Mouse (Mus musculus) limb, embryonic 12.5 days (tissue): ENCODE measurements around the gene Ppm1l. TPM values are rescaled to one million over a fixed set of nuclear protein-coding genes. Genes with fewer than 3 reads are reported as not detected.

Experiments used
- ATAC-seq: fragments of 200-750 bp; cut with Nextera tagmentation; 2 replicates; pipeline ENCODE4 v1.8.0; 2017; ENCODE audit warnings: low read depth, moderate TSS enrichment; ENCODE audit not compliant: insufficient number of reproducible peaks, insufficient read depth, low FRiP score, low TSS enrichment
- H3K27ac ChIP-seq: fragments of 300-500 bp; sonication (generic); 2 replicates; pipeline ENCODE4 v1.5.1; 2016; ENCODE audit warnings: mild to moderate bottlenecking, moderate library complexity
- H3K27me3 ChIP-seq: fragments of 300-500 bp; sonication (generic); 2 replicates; pipeline ENCODE4 v1.6.1; 2016; ENCODE audit warnings: mild to moderate bottlenecking, moderate library complexity
- H3K36me3 ChIP-seq: fragments of 300-500 bp; sonication (generic); 2 replicates; pipeline ENCODE4 v1.6.1; 2016; ENCODE audit warnings: mild to moderate bottlenecking, moderate library complexity
- H3K4me1 ChIP-seq: fragments of 300-500 bp; sonication (generic); replicated peaks from 2 replicates; pipeline ENCODE4 v1.6.1; 2016
- H3K4me2 ChIP-seq: fragments of 300-500 bp; sonication (generic); 2 replicates; pipeline ENCODE4 v1.6.1; 2016; ENCODE audit warnings: mild to moderate bottlenecking, moderate library complexity
- H3K4me3 ChIP-seq: fragments of 300-500 bp; sonication (generic); replicated peaks from 2 replicates; pipeline ENCODE4 v1.5.1; 2016; ENCODE audit warnings: mild to moderate bottlenecking
- H3K9ac ChIP-seq: fragments of 300-500 bp; sonication (generic); replicated peaks from 2 replicates; pipeline ENCODE4 v1.6.1; 2016; ENCODE audit warnings: mild to moderate bottlenecking, moderate library complexity
- H3K9me3 ChIP-seq: fragments of 300-500 bp; sonication (generic); 2 replicates; pipeline ENCODE4 v1.6.1; 2016; ENCODE audit warnings: mild to moderate bottlenecking, moderate library complexity
- WGBS: fragments of 180-500 bp; shearing (Covaris S2); methylation state at CpG from one replicate; pipeline ENCODE4 v1.1.7; 2016; 5-methylcytosine and 5-hydroxymethylcytosine counted together
- polyA plus RNA-seq: library from polyadenylated mRNA; unstranded; fragments of >200 nt; fragmentation: Nextera tagmentation; extraction: Ambion mirVana; gene quantifications from 2 replicates; pipeline ENCODE4 v1.2.1, GENCODE M21; 2016

The Ppm1l gene
- polyA plus RNA-seq: 16.1 and 16.6 TPM in 2 replicates

- peak; percentile 94 for ATAC-seq
- no peaks in the 10 kb centered on the region for H3K9me3 ChIP-seq
- H3K36me3 ChIP-seq: no peaks in the 10 kb centered on the region
- H3K9ac ChIP-seq: peak within 1 kb of the TSS; percentile 85
- H3K27me3 ChIP-seq: no peaks in the 10 kb centered on the region
- peak within 1 kb of the TSS; percentile 72 for H3K4me3 ChIP-seq
- peaks cover 19% of the 10 kb centered on the region for H3K4me1 ChIP-seq
- peak within 1 kb of the TSS; percentile 83 for H3K27ac ChIP-seq
- H3K4me2 ChIP-seq: peak within 1 kb of the TSS; percentile 76
- under 1% methylated on average over 78 of the region's 80 CpGs for WGBS
Observed at GRCm38 (mm10) chr3:69316391-69317195, at the start of gene Ppm1l. Gene Ppm1l (plus strand): TSS chr3:69316861.

- no peak overlapping the region for H3K27ac ChIP-seq
- ATAC-seq: no peak
- no peaks in the 10 kb centered on the region for H3K27me3 ChIP-seq
- no peaks in the 10 kb centered on the region for H3K36me3 ChIP-seq
- H3K4me3 ChIP-seq: no peak overlapping the region
- no peaks in the 10 kb centered on the region for H3K4me1 ChIP-seq
- no peaks in the 10 kb centered on the region for H3K9me3 ChIP-seq
- 71% methylated on average over 7 of the region's 7 CpGs for WGBS
- H3K4me2 ChIP-seq: no peak overlapping the region
- H3K9ac ChIP-seq: no peak overlapping the region
Observed at GRCm38 (mm10) chr3:69271812-69272211, 44.8 kb upstream of the Ppm1l start.

DNA sequence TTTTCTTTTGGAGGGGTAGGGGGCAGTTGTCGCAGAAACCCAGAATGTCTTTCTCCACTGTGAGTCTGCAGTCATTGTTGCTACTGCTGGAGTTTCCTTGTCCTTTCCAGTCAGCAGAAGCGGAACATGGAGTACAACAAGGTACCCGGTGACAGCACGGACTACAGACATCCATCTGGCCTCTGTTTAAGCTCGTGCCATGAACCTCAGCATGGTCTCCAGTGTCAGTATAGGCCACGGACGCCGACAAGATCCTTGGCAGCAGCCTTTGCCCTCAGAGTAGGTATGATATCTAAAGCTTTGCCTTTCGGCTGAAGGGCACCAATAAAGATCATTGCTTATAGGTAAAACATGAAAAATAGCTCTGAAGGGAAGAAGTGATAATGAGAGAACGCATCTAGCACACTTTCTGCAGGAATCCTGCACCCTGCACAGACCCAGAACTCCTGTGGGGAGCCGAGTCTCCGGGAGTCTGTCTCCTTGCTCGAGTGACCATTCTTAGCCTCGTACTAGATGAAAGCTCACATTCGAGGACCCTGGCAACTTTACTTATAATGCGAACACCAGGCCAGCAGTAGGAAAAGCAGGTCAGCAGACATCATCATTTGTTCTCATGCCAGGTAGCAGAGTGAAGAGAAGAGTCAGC is 42.5 kb upstream of the Ppm1l start:
- no peaks in the 10 kb centered on the region for H3K27me3 ChIP-seq
- no peaks in the 10 kb centered on the region for H3K9me3 ChIP-seq
- H3K27ac ChIP-seq: no peak overlapping the region
- WGBS: 87% methylated on average over 16 of the region's 16 CpGs
- no peaks in the 10 kb centered on the region for H3K36me3 ChIP-seq
- no peak overlapping the region for H3K4me3 ChIP-seq
- no peak overlapping the region for H3K9ac ChIP-seq
- no peak for ATAC-seq
- H3K4me2 ChIP-seq: no peak overlapping the region
- no peaks in the 10 kb centered on the region for H3K4me1 ChIP-seq

DNA sequence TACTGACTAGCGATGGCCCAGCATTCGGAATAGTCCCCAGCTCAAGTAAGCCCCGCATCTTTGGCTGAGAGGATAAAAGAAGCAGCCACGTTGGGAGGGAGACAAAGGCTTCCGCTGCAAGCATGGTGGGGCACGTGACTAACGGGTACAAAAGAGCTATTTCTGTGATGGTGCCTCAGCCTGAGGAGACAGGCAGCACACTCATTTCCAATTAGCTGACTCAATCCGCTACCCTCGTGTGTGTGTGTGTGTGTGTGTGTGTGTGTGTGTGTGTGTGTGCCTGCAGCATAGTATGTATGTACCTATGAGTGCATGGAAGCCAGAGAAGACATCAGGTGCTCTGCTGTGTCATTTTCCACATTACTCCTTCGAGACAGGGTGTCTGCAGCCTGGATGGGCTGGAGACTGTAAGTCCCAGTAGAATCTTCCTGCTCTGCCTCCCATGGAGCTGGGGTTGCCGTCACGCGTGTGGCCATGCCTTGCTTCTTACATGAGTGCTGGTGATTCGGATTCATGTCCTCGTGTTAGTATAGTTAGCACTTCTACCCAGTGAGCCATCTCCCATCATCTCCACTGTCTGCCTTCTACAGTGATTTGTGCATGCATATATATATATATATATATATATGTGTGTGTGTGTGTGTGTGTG is 41.9 kb upstream of the Ppm1l start:
- Histone ChIP-seq H3K27me3 (no peaks in the 10 kb centered on the region), H3K4me3 (no peak overlapping the region), H3K4me1 (no peaks in the 10 kb centered on the region), H3K9ac (no peak overlapping the region), H3K4me2 (no peak overlapping the region), H3K9me3 (no peaks in the 10 kb centered on the region), H3K36me3 (no peaks in the 10 kb centered on the region), H3K27ac (no peak overlapping the region)
- WGBS: 83% methylated on average over 15 of the region's 15 CpGs
- ATAC-seq: no peak

GRCm38 (mm10) chr3:69278648-69279047 is 38.0 kb upstream of the Ppm1l start:
- 92% methylated on average over 6 of the region's 6 CpGs for WGBS
- Histone ChIP-seq H3K27me3 (no peaks in the 10 kb centered on the region), H3K27ac (no peak overlapping the region), H3K4me2 (no peak overlapping the region), H3K4me1 (no peaks in the 10 kb centered on the region), H3K4me3 (no peak overlapping the region), H3K9me3 (no peaks in the 10 kb centered on the region), H3K36me3 (no peaks in the 10 kb centered on the region), H3K9ac (no peak overlapping the region)
- ATAC-seq: no peak

DNA sequence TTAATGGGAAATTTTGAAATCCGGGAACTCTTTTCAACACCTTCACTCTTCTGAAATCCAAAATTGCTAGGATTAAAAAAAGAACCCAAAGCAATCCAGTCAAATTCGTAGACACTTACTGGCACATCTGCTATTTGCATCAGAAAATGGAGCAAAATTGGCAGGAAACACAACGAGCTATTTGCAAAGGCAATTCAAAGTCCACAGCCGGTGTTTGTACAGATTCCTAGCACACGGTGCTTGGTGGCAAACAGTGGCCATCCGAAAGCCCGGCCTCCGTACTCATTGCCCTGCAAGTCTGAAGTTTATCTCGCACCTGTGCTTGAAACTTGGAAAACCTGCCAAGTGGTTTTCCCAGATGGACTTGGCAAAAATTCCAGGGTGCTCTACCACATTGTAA is 34.3 kb upstream of the Ppm1l start:
- no peak overlapping the region for H3K4me2 ChIP-seq
- no peak overlapping the region for H3K4me3 ChIP-seq
- no peak for ATAC-seq
- H3K9me3 ChIP-seq: no peaks in the 10 kb centered on the region
- H3K36me3 ChIP-seq: no peaks in the 10 kb centered on the region
- H3K27me3 ChIP-seq: no peaks in the 10 kb centered on the region
- no peaks in the 10 kb centered on the region for H3K4me1 ChIP-seq
- 74% methylated on average over 9 of the region's 9 CpGs for WGBS
- H3K27ac ChIP-seq: no peak overlapping the region
- no peak overlapping the region for H3K9ac ChIP-seq

DNA sequence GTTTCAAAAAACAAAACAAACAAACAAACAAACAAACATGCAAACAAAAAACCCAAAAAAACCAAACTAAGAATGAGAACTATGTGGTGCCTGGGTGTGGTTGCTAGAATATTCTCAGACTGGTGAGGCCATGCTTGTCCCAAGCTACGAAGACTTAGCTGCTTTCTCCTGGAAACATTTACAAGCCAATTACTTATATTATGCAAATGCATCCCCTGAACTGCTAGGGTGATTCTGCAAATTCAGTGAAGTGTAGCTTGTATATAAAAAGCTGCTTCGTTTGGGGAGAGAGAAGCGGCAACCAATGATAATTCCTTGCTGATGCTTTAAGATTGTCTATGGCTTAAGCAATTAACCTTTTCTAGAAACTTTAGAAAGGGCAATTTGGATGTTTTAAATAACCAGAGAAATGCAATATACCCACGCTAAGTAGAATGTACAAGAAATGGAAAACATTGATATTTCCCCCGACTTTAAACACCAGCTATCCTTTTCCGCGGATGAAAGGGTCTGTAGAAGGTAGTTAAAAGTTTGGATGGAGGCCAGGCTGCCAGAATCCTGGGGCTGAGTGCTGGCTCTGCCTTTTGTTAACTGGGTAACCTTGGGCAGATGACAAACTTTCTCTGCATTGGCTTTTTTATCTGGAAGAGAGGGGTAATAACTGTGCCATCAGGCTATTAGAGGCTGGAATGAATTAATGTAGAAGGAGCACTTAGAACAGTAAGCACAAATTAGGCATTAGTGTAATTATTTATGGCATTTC is 33.4 kb upstream of the Ppm1l start:
- Histone ChIP-seq H3K4me3 (no peak overlapping the region), H3K9me3 (no peaks in the 10 kb centered on the region), H3K27ac (no peak overlapping the region), H3K9ac (no peak overlapping the region), H3K4me2 (no peak overlapping the region), H3K36me3 (no peaks in the 10 kb centered on the region), H3K4me1 (no peaks in the 10 kb centered on the region), H3K27me3 (no peaks in the 10 kb centered on the region)
- 49% methylated on average over 7 of the region's 7 CpGs for WGBS
- no peak for ATAC-seq

- Histone ChIP-seq H3K27me3 (no peaks in the 10 kb centered on the region), H3K9ac (no peak overlapping the region), H3K4me3 (no peak overlapping the region), H3K36me3 (no peaks in the 10 kb centered on the region), H3K9me3 (no peaks in the 10 kb centered on the region), H3K27ac (no peak overlapping the region), H3K4me1 (no peaks in the 10 kb centered on the region), H3K4me2 (no peak overlapping the region)
- 60% methylated on average over 14 of the region's 14 CpGs for WGBS
- ATAC-seq: no peak
Observed at GRCm38 (mm10) chr3:69289833-69290232, 26.8 kb upstream of the Ppm1l start.

GRCm38 (mm10) chr3:69290294-69290693 is 26.4 kb upstream of the Ppm1l start:
- no peak overlapping the region for H3K4me3 ChIP-seq
- no peak for ATAC-seq
- no peak overlapping the region for H3K9ac ChIP-seq
- H3K27me3 ChIP-seq: no peaks in the 10 kb centered on the region
- no peak overlapping the region for H3K27ac ChIP-seq
- H3K9me3 ChIP-seq: no peaks in the 10 kb centered on the region
- H3K4me1 ChIP-seq: no peaks in the 10 kb centered on the region
- 81% methylated on average over 7 of the region's 7 CpGs for WGBS
- no peaks in the 10 kb centered on the region for H3K36me3 ChIP-seq
- no peak overlapping the region for H3K4me2 ChIP-seq

DNA sequence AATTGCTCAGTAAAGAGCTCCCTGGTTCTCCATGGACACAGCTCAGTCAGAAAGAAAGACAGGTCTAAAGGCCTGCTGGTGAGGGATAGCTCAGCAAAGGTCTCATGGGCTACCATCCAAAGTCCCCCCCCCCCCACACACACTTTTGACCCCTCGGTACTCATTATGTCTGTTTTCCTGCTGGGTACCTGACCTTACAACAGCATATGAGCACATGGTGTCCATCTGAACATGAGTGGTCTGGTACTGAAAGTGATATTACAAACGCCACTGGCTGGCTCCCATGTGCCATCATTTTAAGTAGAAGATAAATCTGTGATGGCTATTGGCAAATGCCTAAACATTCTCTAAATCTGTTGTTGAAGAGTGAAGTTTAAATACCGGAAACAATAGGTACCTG is 25.8 kb upstream of the Ppm1l start:
- Histone ChIP-seq H3K4me2 (no peak overlapping the region), H3K27me3 (no peaks in the 10 kb centered on the region), H3K9ac (no peak overlapping the region), H3K27ac (no peak overlapping the region), H3K9me3 (no peaks in the 10 kb centered on the region), H3K36me3 (no peaks in the 10 kb centered on the region), H3K4me3 (no peak overlapping the region), H3K4me1 (no peaks in the 10 kb centered on the region)
- ATAC-seq: no peak
- WGBS: 78% methylated on average over 3 of the region's 3 CpGs

- Histone ChIP-seq H3K27ac (no peak overlapping the region), H3K27me3 (no peaks in the 10 kb centered on the region), H3K4me3 (no peak overlapping the region), H3K9ac (no peak overlapping the region), H3K36me3 (no peaks in the 10 kb centered on the region), H3K4me1 (no peaks in the 10 kb centered on the region), H3K9me3 (no peaks in the 10 kb centered on the region), H3K4me2 (no peak overlapping the region)
- WGBS: 91% methylated on average over 1 of the region's 1 CpGs
- no peak for ATAC-seq
Observed at GRCm38 (mm10) chr3:69292628-69293027, 24.0 kb upstream of the Ppm1l start.
